Mouse (Mus musculus) lung, postnatal 10 days (tissue): Measurements from ENCODE around the gene Pdss2.

Source experiments
- DNase-seq: peaks from one replicate; pipeline ENCODE4 v3.0.0; 2021

Pdss2 gene

DNA sequence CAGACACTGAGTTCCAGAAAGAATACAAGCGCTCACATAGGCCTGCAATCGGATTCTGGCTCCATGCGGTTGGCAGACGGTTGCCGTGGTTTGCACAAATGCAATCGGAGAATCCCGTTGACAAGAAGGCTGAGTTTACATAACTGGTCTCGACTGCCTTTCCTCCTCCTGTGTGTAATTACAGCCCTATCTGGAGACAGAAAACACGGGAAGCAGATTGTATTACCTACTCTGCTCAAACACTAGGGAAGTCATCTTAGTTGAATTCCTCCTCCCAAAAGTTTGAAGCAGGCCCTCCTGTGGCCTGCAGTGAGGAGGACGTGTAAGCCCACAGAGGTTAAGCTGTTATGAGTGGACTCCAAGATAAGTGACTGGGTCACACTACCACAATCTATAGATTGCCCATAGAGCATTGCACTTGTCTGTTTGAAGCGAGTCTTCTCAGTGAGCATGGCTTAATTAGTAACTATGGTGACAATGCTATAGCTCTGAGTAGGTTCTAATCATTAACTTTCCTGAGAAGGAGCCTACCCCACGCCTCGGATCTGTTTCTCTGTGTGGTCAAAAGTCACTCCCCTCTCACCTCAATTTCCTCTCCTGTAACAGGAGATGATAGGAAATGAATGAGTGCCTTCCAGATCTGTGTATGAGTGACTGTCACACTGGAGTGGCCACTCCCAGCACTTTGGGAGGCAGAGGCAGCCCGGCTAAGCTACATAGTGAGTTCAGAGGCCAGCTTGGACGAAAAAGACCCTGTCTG is 219.9 kb downstream of the Pdss2 start:
- DNase-seq, result no peak

DNA sequence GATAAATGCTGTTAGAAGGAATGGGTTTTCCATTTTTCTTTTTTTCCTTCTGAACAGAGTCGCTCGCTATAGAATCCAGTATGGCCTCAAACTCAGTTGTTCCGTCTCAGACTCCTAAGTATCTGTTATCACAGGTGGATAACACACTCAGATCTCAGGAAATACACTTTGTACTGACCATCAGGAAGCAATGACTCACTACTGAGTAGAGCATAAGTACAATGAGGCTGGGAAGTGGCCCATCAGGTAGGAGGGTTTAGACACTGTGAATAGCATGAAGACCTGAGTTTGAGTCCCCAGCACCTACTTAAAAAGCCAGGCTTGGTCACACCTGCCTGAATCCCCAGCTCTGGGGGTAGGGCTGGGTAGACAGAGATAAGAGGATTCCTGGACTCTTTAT is 227.4 kb downstream of the Pdss2 start:
- DNase-seq, result no peak

DNA sequence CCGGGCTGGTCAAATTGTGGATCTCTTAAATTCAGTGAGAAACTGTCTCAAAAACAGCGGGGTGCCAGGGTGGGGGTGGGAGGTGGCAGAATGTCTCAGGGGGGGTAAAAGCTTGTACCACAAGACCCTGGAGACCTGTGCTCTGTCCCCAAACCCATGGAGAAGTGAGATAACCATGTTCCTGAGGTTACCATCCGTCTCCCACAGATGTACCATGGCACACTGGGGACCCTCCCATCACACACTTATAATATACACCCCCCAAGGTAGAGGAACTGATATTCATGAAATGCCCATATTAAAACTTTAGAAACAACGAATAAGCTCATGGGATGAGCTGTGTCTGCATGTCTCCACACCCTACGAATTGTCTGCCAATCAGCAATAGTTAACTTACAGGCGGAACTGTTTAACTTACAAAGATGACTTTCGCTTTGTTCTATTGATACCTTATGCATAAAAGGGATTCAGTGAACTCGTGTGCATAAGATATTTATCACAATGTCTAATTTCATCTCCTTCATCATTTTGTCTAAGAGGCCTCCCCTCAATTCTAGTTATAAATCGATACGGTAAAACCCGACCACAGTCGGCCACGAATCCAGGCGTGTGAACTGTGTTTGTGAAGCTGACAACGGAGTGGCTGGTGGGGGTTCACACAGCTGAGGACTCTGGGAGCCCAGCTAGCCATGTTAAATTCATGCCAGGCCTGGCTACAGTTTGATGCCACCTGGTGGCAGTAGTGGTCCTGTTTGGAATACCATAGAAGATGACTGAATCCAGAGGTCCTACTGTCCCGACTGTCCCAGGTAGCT is 230.8 kb downstream of the Pdss2 start:
- peak; percentile 84 for DNase-seq

DNA sequence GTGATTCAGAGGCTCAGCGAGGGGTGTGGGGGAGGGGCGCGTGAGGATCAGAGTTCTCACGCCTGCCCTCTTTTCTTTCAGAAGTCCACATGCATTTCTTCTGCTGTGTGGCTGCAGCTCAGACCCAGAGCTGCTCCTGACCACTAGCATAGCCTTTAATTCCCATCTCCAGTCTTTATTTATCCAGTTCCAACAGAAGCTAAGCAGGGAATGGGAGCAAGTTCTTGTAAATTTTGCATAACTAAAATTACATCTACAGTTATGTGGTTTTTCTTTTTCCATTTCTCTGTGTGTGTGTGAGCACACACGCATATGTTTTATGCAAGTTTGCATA is 231.3 kb downstream of the Pdss2 start:
- DNase-seq, result no peak

DNA sequence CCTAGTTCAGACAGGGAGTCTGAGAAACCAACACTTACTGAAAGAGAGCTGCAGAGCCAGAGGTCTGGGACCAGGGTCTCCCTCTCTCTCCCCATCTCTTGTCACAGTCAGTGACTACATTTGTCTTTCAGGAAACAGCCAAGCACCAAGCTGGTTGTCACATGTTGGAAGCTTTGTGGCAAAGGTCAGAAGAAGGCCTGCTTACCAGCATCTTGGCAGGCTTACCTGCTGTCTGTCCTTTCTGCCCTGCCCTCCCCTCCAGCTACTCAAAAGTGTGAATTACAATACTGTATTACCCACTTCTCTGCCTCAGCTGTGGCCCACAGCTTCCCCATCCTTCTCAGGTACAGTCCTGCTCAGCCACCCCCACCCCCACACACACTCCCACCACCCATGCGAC is 232.9 kb downstream of the Pdss2 start:
- no peak for DNase-seq

DNA sequence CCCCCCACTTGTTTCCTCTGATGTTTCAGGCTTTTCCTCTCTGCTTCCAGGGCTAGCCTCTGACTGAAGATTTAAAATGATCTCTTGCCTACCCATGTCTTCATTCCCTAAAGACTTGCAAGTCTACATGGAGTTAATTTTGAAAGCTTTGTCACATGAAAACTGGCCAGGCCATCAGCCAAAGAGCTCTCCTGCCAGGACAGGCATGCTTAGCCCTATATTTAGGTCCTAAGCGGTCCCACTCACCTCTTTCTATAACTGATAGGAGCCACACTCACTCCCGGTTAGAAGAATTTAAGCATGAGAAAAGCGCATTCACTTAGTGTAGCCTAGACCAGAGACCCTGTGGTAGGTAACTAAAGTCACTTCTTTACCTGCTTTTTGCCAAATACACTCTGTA is 233.4 kb downstream of the Pdss2 start:
- no peak for DNase-seq

DNA sequence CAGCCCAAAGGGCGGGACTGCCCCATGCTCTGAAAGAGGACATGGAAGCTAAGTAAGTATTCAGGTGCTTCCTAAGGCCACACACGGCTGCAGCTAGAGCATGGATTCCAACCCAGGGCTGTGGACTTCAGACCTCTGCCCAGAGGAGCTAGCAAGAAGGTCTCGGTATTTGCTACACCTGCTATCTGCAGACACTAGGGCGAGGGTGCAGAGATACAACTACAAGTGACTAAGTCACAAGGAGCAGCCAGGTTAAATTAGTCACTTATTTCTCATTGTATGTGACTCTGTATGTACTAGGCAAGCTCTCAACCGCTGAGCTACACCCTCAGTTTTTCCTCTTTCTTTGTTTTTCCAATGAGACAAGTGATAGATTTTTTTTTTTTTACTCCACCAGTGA is 241.5 kb downstream of the Pdss2 start:
- no peak for DNase-seq

DNA sequence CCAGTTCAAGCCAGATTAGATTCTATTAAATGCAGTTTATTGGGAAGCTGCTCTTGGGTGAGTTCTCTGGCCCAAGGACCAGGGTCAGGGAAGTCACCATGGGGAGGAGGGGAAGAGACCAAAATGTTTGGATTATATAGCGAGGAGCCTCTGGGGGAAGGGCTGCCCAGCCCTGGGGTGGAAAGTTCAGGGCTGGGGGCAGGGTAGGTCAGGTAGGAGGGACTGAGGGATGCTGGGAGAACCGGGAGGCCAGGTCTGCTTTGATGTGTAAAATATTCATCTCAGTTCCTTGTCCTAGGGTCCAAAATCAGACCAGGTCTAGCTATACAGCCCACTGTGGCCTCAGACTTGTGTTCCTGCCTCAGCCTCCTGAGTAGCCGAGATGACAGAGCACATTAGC is 241.9 kb downstream of the Pdss2 start:
- DNase-seq, result no peak

DNA sequence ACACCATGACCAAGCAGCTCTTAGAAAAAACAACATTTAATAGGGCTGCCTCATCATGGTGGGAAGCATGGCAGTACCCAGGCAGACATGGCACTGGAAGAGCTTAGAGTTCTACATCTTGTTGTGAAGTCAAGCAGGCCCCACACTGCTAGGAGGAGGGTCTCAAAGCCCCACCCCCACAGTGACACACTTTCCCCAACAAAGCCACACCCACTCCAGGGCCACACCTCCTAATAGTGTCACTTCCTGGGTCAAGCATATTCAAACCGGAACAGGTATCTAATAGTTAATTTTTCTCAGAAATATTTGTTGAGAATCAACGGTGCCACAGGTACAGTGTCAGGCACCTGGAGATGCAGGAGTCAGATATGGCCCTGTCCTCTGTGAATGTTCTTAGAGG is 244.9 kb downstream of the Pdss2 start:
- DNase-seq, result no peak

DNA sequence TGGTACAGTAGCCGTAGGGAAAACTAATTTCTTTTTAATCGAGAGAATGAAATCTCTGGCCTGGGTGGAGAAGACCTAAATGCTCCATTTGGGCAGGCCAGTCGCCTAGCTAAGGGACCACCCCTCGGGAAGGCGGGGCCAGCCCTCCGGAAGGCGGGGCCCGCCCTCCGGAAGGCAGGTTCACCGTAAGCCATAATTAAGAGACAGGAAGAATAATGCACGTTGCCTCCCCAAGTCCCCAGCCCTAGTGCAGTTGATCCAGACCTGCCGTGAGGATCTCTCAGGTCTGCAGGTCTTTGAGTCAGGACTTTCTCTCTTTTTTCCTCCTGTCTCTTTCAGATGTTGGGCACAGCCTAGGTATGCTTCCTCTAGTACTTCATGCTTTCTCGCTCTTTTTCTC is 246.4 kb downstream of the Pdss2 start:
- no peak for DNase-seq

DNA sequence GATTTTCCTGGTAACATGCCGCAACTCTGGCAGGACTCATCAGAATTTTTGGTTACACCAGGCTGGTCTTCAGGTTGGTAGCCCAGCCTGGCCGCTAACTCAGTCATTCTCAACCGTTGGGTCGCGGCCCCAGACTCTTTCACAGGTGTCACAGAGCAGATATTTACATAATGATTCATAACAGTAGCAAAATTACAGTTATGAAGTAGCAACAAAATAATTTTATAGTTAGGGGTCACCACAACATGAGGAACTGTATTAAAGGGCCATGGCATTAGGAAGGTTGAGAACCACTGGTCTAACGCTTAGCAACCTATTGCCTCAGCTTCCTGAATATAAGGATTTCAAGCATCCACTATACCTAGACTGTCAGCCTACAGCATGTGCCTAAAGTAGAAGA is 247.0 kb downstream of the Pdss2 start:
- no peak for DNase-seq

DNA sequence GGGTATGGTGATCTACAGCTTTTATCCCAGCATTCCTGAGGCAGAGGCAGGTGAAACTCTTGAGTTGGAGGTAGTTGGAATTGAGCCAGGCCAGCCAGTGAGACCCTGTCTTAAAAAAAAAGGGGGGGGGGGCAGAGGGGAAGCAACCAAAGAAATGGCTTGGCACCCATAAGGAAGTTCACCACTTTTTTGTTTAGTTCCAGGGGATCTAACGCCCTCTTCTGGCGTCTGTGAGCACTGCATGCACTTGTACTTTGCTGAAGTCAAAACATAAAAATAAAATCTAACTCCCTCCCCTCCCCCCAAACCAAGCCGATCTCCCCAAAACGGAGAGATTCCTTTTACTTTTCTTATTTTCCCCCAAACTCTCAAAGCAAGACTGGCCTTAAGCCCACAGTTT is 254.1 kb downstream of the Pdss2 start:
- peak; percentile 24 for DNase-seq

DNA sequence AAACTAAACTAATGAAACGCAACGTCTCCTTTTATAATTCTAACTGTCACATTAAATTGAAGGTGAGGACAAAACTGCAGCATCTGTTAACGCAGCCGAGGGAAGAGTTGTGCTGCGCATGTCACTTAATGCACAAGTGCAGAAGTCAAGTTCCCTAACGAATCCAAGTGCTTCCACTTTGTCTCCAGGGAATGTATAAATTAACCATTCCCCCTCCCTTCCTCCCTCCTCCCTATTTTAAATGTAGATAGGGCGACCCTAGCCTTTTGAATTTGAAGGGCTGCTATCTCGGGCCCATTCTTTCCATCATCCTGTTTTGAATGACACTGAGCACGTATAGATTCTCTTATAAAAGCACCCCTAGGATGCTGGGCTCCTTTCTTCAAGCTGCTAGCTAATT is 256.2 kb downstream of the Pdss2 start:
- no peak for DNase-seq

DNA sequence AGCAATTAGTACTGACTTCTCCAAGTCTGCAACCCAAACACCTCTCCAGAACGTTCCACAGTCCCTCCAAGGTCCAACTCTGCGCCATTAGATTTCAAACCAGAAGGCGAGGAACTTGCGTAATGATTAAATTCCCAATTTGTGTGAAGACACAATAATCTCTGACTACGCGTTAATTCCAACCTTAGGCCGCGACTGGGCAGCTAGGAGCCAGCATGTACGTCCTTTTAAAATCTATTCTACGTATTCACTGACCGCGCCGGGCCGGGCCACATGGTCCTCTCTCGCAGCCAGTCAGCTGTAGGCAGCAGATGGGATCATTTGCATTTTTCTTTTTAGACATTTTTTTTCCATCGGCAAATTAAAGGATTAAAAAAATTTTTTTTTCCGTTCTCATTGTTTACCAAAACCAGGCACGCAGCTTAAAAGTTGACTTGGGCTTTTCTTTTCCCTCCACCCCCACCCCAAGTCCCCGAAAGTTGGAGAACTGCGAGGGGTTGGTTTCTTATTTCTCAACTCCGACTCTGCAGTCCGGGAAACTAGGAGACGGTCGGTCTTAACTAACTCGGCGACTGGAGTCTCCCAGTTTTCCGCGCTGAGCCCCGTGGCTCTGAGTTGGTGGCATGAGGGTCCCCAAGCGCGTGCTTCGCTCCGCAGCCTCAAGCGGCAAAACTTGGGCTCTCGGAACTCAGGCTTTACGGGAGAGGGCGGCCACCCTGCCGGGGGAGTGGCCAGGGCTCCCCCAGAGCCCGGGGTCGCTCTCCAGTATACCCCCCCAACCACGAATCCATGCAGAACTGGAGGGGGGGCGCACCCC is 256.8 kb downstream of the Pdss2 start:
- DNase-seq, result peak; percentile 66

DNA sequence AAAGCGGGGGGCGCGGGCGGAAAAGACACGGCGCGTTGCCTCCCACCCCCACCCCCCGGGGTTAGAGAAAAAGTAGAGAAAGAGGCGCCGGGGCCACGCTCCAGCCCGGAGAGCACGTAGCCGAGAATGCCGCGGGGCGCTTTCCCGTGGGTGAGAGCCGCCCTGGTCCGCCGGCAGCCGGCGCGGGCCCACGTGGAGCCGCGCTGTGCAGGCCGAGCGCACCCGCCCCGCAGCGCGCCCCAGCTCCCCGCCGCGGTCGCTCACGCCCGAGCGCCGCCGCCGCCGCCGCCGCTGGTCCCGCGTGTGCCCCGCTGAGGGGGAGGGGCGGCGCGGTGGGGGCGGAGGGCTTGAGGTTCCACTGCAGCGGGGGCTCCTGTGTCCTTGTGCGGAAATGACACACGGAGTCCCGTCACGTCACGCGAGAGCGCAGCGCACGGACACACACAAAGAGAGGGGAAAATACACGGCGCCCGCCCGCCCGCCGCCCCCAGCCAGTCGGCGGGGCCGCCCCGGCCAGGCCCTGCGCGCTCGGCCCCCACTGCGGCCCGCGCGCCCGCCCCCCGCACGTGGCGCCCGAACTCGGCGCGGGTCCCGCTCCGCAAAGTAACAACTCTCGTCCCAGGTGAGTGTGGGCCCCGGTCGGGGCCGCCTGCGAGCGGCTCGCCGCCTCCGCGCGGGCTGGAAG is 257.6 kb downstream of the Pdss2 start, which contains the start of gene Bend3:
Bend3 (plus strand) TSS at position 81 of the 685 bp plus-strand sequence.
- peak; percentile 73 for DNase-seq

DNA sequence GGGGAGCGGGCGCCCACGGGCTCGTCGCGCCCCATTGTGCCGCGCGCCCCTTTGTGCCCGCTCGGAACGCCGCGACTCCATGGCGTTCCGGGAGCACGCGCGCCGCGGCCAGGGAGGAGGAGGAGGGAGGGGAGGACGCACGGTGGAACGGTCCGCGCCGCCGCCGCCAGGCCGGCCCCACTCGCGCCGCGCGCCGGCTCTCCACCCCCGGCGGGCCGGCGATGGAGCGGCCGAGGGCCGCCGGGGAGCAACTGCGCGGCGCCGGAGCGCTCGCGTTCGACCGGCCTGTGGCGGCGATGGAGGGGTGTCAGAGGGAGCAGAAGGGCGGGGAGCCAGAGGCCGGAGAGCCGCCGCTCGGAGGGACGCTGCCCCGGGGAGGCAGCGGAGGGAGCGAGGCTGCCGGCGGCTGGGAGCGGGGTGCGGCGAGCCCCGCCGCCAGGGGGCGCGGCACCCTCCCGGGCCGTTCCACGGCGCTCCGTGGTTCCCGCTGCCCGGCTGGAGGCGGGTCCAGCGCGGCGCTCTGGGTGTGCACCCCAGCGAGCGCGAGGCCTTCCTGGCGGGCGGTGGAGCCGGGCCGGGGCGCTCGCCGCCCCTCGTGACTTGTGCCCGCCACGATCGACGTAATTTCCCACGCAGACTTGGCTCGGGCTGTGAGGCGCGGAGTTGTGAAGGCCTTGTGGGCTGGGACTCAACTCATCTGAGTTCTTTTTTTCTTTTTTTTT is 258.3 kb downstream of the Pdss2 start:
- peak; percentile 88 for DNase-seq

DNA sequence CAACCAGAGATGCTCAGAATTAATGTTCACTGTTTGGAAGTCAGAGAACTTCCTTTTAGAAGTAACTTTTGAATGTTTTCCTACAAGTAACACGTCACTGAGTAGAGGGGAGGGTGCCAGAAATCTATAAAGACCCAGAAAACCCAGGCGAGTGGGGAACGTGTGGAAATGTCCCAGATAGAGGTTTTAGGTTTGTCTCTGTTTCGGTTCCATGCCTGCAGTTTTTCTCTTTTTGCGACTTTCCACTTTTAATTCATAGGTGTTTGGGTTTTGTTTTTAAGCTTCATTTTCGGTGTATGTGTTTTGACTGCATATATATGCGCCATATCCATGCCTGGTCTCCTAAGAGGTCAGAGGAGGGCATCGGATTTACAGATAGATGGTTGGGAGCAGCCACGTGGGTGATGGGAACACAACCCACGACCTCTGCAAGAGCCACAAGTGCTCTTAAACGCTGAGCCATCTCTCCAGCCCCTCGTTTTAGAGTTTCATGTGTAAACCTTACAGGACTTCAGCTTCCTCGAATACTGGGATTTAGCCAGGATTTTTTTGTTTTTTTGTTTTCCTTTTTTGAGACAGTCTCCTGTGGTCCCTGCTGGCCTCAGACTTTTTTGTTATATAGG is 259.1 kb downstream of the Pdss2 start:
- DNase-seq, result no peak

DNA sequence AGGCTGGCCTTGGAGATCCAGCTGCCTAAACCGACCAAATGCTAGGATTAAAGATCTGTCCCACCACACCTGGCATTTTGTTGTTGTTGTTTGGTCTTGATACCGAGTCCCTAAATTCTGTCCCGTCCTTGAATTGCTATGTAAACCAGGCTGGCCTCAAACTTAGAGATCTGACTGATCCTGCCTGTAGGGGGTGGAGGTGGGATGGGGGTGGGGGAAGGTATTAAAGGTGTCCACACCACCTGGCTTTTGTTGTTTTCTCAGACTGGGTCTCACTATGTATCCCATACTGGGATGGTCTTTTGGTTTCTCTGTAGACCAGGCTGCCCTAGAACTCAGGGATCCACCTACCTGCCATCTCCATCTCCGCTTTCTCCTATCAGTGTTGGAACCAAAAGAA is 259.9 kb downstream of the Pdss2 start:
- DNase-seq, result no peak

DNA sequence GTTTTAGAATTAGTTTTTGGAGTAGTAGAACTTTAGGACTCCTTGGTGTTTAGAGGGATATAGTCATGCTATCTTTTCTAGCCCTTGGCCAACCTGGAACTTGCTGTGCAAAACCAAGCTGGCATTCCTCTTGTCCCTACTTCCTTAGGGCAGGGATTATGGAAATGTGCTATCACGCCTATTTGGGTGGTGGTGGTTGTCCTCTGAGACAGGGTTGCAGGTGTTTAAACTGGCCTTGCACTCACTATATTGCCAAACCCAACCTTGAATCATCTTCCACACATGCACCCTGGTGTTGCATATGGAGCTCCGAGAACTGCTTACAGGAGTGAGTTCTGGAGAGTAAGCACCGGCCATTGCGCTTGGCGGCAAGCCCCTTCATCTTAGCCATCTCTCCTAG is 260.7 kb downstream of the Pdss2 start:
- DNase-seq, result no peak

DNA sequence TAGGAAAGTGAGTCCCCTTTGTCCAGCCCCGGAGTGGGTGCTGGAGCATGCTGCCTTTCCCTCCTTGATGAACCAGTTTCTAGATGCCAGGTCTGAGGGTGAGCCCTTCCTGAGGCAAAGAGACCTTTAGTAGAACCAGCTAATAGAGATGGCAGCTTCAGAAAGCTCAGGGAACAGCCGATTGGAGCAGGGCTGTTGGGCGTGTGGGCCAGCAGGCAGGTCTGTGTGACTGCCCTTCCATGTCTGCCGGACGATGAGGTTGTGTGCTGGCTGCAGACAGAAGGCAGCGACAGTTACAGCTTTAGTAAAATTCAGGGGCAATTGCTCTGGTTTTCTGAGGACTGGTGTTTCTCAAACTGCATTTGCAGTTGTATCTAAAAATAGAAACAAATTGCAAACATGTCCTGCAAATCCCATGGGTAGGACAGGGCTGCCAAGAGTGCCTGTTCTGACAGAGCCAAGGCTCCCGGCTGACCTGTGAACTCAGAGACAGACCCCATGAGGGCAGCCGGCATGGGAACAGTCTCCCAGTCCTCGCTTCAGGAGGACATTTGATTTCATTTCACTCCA is 262.2 kb downstream of the Pdss2 start:
- peak; percentile 27 for DNase-seq

DNA sequence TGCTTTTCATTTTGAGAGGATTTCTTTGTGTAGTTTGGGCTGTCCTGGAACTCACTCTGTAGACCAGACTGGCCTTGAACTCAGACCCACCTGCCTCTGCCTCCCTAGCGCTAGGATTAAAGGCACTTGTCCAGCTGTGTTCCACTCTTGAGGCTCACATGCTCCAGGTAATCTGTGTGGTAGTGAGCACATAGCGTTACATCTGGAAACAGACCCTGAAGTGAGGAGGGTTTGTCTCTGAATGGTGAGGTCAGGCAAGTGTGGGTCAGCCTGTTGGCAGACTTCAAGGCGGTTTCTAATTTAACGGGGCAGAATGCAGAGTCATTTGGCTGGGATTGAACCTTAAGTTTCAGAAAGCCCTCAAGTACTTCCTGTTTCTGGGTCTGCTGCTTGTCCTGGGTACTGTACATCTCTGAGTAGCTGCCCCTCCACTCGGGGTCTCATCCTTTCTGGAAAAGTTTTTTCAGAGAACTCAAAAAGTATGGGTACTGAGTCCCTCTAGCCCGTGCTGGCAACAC is 264.5 kb downstream of the Pdss2 start:
- DNase-seq, result no peak
